Mouse (Mus musculus): ENCODE data around the gene Psapl1.

DNA sequence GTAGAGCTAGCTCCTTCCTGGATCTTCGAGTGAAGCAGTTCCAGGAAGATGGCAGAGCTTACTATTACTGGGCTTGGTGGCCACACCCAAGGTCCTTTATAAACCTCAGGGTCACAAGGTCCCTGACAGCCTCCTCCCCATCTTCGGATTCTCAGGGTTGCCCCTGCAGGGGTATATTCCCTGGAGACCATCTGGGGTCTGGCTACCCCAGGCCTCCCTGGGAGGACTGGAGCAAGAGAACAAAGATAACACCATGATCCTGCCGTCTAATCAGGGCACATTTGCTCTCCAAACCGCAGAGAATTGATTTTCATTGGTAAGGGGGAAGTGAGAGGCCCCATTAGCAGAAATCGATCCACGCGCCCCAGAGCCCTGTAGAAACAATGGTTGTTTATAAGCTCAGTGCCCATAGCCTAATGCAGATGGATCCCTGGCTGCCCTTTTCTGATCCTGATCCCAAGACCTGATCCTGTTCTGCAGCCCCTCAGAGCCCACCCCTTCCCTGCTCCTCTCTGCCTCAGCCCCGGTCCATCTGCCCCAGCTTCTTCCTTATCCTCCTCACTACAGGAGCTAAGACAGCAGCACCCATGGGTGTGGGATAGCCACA lies 48.8 kb upstream of the Psapl1 start:
- TF ChIP-seq CTCF (conservative IDR thresholded peaks at IDR 0.05 in 1 of 2, IDR thresholded peaks at IDR 0.05 in 1 of 2; ENCODE audit: low read depth in 2 of 2, low read length in 2 of 2) (no peak), E2F4 (IDR thresholded peaks at IDR 0.05; ENCODE audit: insufficient replicate concordance, low read depth, low read length) (no peak), POLR2A (IDR thresholded peaks at IDR 0.05; ENCODE audit: low read depth, low read length) (no peak), USF1 (IDR thresholded peaks at IDR 0.05; ENCODE audit: low read depth, low read length) (no peak), MAFK (IDR thresholded peaks at IDR 0.05; ENCODE audit: insufficient replicate concordance, low read length) (no peak), TBP (conservative IDR thresholded peaks at IDR 0.05; ENCODE audit: low read depth, low read length) (no peak), MXI1 (IDR thresholded peaks at IDR 0.05; ENCODE audit: low read depth, low read length) (no peak), NRF1 (IDR thresholded peaks at IDR 0.05; ENCODE audit: low read depth, low read length) (no peak), CHD2 (IDR thresholded peaks at IDR 0.05; ENCODE audit: low read length) (no peak), EP300 (IDR thresholded peaks at IDR 0.05; ENCODE audit: low read length) (no peak), ETS1 (conservative IDR thresholded peaks at IDR 0.05; ENCODE audit: low read depth, low read length) (no peak), MAZ (IDR thresholded peaks at IDR 0.05; ENCODE audit: low read depth, low read length) (no peak)
